Mouse (Mus musculus) testis, adult 2 months (tissue): Measurements from ENCODE around the gene Lgsn.

Experiments
- CTCF ChIP-seq: fragments of 200-500 bp; IDR thresholded peaks from 2 replicates; pipeline ENCODE4 v1.5.1; 2012; ENCODE audit warnings: low read depth, mild to moderate bottlenecking, inconsistent platforms, low read length, moderate library complexity; ENCODE audit not compliant: control insufficient read depth, insufficient read depth, insufficient replicate concordance
- POLR2A ChIP-seq: fragments of 200-500 bp; IDR thresholded peaks from 2 replicates; pipeline ENCODE4 v1.6.1; 2012; ENCODE audit warnings: low read depth, mild to moderate bottlenecking, inconsistent platforms, low read length, moderate library complexity; ENCODE audit not compliant: control insufficient read depth

- TF ChIP-seq CTCF (no peak), POLR2A (no peak)
Observed at GRCm38 (mm10) chr1:31203771-31204170, 27.6 kb downstream of the Lgsn start.
